Mouse (Mus musculus) large intestine, adult 2 months (tissue): ENCODE measurements around the gene Tjap1. TPM values are rescaled to one million over a fixed set of nuclear protein-coding genes. Genes with fewer than 3 reads are reported as not detected.

Experiments used
- DNase-seq: peaks from one replicate; pipeline ENCODE4 v3.0.0-alpha.2; 2012; ENCODE audit warnings: low read depth, low spot score
- WGBS: fragments of 180-500 bp; shearing (Covaris S2); methylation state at CpG from one replicate; pipeline ENCODE4 v1.1.7; 2018; 5-methylcytosine and 5-hydroxymethylcytosine counted together
- polyA plus RNA-seq: library from polyadenylated mRNA; depleted of rRNA; stranded (reverse); fragments of >200 nt; gene quantifications from 2 replicates; pipeline ENCODE4 v1.2.3, GENCODE M21; 2012; rRNA removed

Tjap1 gene
- polyA plus RNA-seq, 1 experiment = 27.3 TPM

DNA sequence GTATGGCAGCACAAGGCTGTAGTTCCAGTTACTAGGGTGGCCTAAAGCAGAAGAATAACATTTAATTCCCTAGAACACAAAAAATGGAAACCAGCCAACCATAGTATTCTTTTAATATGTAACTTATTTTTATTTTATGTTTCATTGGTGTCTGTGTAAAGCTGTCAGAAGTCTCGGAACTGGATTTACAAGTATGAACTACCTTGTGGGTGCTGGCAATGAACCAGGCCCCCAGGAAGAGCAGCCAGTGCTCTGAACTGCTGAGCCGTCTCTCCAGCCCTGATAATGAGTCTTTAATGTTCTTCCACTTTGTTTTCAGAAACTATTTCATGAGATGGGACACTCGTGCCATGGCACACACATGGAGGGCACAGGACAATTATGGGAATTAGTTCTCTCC lies 72.3 kb downstream of the Tjap1 start:
- WGBS = 39% methylated on average over 3 of the region's 3 CpGs
- no peak for DNase-seq

Other genes starting within 250 kb of the Tjap1 start
- 46.9 and 47.4 TPM in 2 replicates for gene Mrps18a, start 172.0 kb downstream of the Tjap1 start, polyA plus RNA-seq
- gene Rsph9, start 138.8 kb downstream of the Tjap1 start, polyA plus RNA-seq = 2.6 and 2.8 TPM in 2 replicates
- 33.7 and 37.4 TPM in 2 replicates for gene Mad2l1bp, start 129.5 kb downstream of the Tjap1 start, polyA plus RNA-seq
- gene Gtpbp2, start 122.0 kb downstream of the Tjap1 start, polyA plus RNA-seq = 145 and 213 TPM in 2 replicates
- gene Polh, start 80.4 kb downstream of the Tjap1 start, polyA plus RNA-seq = 4.2 and 4.4 TPM in 2 replicates
- gene Xpo5, start 80.2 kb downstream of the Tjap1 start, polyA plus RNA-seq = 17.1 and 18.2 TPM in 2 replicates
- gene Polr1c, start 35.0 kb downstream of the Tjap1 start, polyA plus RNA-seq = 44.9 and 47.8 TPM in 2 replicates
- gene Yipf3, start 34.9 kb downstream of the Tjap1 start, polyA plus RNA-seq = 170 and 187 TPM in 2 replicates
- gene Lrrc73, start 29.5 kb downstream of the Tjap1 start, polyA plus RNA-seq = 0.74 and 0.92 TPM in 2 replicates
- 0.07 and 0.19 TPM in 2 replicates for gene Dlk2, start 14.4 kb upstream of the Tjap1 start, polyA plus RNA-seq
- 13.5 and 25.8 TPM in 2 replicates for gene Abcc10, start 45.3 kb upstream of the Tjap1 start, polyA plus RNA-seq
- 1.9 and 4.5 TPM in 2 replicates for gene Zfp318, start 100.7 kb upstream of the Tjap1 start, polyA plus RNA-seq
- 0.60 and 0.83 TPM in 2 replicates for gene Crip3, start 145.9 kb upstream of the Tjap1 start, polyA plus RNA-seq
- gene Slc22a7, start 155.4 kb upstream of the Tjap1 start, polyA plus RNA-seq = not detected in 2 replicates
- 0.11 and 0.15 TPM in 2 replicates for gene Ttbk1, start 204.6 kb upstream of the Tjap1 start, polyA plus RNA-seq
- 7.1 and 8.1 TPM in 2 replicates for gene Dnph1, start 213.7 kb upstream of the Tjap1 start, polyA plus RNA-seq